Mouse (Mus musculus) hindbrain, postnatal 0 days (tissue): ENCODE data around the gene Sf1. TPM values are rescaled to one million over a fixed set of nuclear protein-coding genes. Genes with fewer than 3 reads are reported as not detected.
A peak's percentile ranks its signal among the peaks of the same experiment; 100 is the strongest.

Source experiments
- ATAC-seq: fragments of 200-750 bp; cut with Nextera tagmentation; 2 replicates; pipeline ENCODE4 v1.8.0; 2017; ENCODE audit warnings: mild to moderate bottlenecking, moderate TSS enrichment, moderate library complexity
- DNase-seq: peaks from one replicate; pipeline ENCODE4 v3.0.0-alpha.2; 2015; ENCODE audit warnings: low spot score
- H3K27ac ChIP-seq: fragments of 300-500 bp; sonication (generic); 2 replicates; pipeline ENCODE4 v1.5.1; 2014; ENCODE audit warnings: mild to moderate bottlenecking
- H3K27me3 ChIP-seq: fragments of 300-500 bp; sonication (generic); 2 replicates; pipeline ENCODE4 v1.6.1; 2014; ENCODE audit warnings: low read length, mixed read lengths; ENCODE audit not compliant: insufficient read depth
- H3K36me3 ChIP-seq: fragments of 300-500 bp; sonication (generic); 2 replicates; pipeline ENCODE4 v1.6.1; 2014; ENCODE audit warnings: low read length, mixed read lengths; ENCODE audit not compliant: insufficient read depth
- H3K4me1 ChIP-seq: fragments of 300-500 bp; sonication (generic); 2 replicates; pipeline ENCODE4 v1.6.1; 2014; ENCODE audit warnings: antibody characterized with exemption, low read length, mixed read lengths; ENCODE audit not compliant: insufficient read depth
- H3K4me2 ChIP-seq: fragments of 300-500 bp; sonication (generic); 2 replicates; pipeline ENCODE4 v1.6.1; 2014; ENCODE audit warnings: low read depth, mild to moderate bottlenecking, low read length, moderate library complexity, mixed read lengths
- H3K4me3 ChIP-seq: fragments of 300-500 bp; sonication (generic); 2 replicates; pipeline ENCODE4 v1.5.1; 2014; ENCODE audit warnings: low read length
- H3K9ac ChIP-seq: fragments of 300-500 bp; sonication (generic); replicated peaks from 2 replicates; pipeline ENCODE4 v1.6.1; 2014; ENCODE audit warnings: mild to moderate bottlenecking, low read length, moderate library complexity, mixed read lengths
- H3K9me3 ChIP-seq: fragments of 300-500 bp; sonication (generic); 2 replicates; pipeline ENCODE4 v1.6.1; 2016; ENCODE audit warnings: low read length, mixed read lengths
- CTCF ChIP-seq: IDR thresholded peaks from 2 replicates; pipeline ENCODE4 v1.5.1; 2016; ENCODE audit warnings: antibody characterized with exemption, control low read depth, low read depth
- WGBS: fragments of 180-500 bp; shearing (Covaris S2); extraction: QIAGEN DNeasy Blood & Tissue Kit; methylation state at CpG from one replicate; pipeline ENCODE4 v1.1.7; 2014; 5-methylcytosine and 5-hydroxymethylcytosine counted together
- polyA plus RNA-seq: library from polyadenylated mRNA; unstranded; fragments of >200 nt; fragmentation: Nextera tagmentation; extraction: Ambion mirVana; gene quantifications from 2 replicates; pipeline ENCODE4 v1.2.1, GENCODE M21; 2015
- total RNA-seq: library from RNA; depleted of rRNA; stranded (reverse); fragments of >200 nt; gene quantifications from 2 replicates; pipeline ENCODE4 v1.2.3, GENCODE M21; 2014

Sf1 gene
- total and polyA plus RNA-seq, 2 experiments from 2014 or later = 84.9 to 89.0 TPM

GRCm38 (mm10) chr19:6373539-6374400 is 10.3 kb downstream of the Sf1 start:
- Histone ChIP-seq H3K4me2 (no peak overlapping the region), H3K27me3 (no peaks in the 10 kb centered on the region), H3K4me3 (no peak overlapping the region), H3K9ac (no peak overlapping the region), H3K36me3 (peaks cover 89% of the 10 kb centered on the region), H3K4me1 (no peaks in the 10 kb centered on the region; the same call in 1 of the 2 replicates), H3K9me3 (no peaks in the 10 kb centered on the region), H3K27ac (no peak overlapping the region)
- 59% methylated on average over 12 of the region's 12 CpGs for WGBS
- DNase-seq (peak; percentile 89), ATAC-seq (peak; percentile 72; the same call in 1 of the 2 replicates)
- peak; percentile 84 for TF ChIP-seq CTCF

- H3K4me3 ChIP-seq = no peak overlapping the region
- no peaks in the 10 kb centered on the region; the same call in 1 of the 2 replicates for H3K4me1 ChIP-seq
- ATAC-seq (no peak), DNase-seq (no peak)
- no peaks in the 10 kb centered on the region for H3K27me3 ChIP-seq
- no peak overlapping the region for H3K4me2 ChIP-seq
- no peak for TF ChIP-seq CTCF
- 97% methylated on average over 10 of the region's 10 CpGs for WGBS
- H3K36me3 ChIP-seq = peaks cover 87% of the 10 kb centered on the region
- H3K27ac ChIP-seq = no peak overlapping the region
- H3K9ac ChIP-seq = no peak overlapping the region
- H3K9me3 ChIP-seq = no peaks in the 10 kb centered on the region
Observed at GRCm38 (mm10) chr19:6374571-6374970, 11.1 kb downstream of the Sf1 start.

GRCm38 (mm10) chr19:6375423-6376254 is 12.1 kb downstream of the Sf1 start:
- H3K27me3 ChIP-seq = no peaks in the 10 kb centered on the region
- no peak for TF ChIP-seq CTCF
- no peaks in the 10 kb centered on the region for H3K9me3 ChIP-seq
- H3K4me2 ChIP-seq = no peak overlapping the region
- 82% methylated on average over 38 of the region's 42 CpGs for WGBS
- DNase-seq (no peak), ATAC-seq (peak; percentile 13; the same call in 1 of the 2 replicates)
- H3K4me1 ChIP-seq = no peaks in the 10 kb centered on the region; the same call in 1 of the 2 replicates
- H3K36me3 ChIP-seq = peaks cover 79% of the 10 kb centered on the region
- H3K9ac ChIP-seq = no peak overlapping the region
- no peak overlapping the region for H3K4me3 ChIP-seq
- no peak overlapping the region for H3K27ac ChIP-seq

GRCm38 (mm10) chr19:6376255-6376564 is 12.7 kb downstream of the Sf1 start:
- no peak for ATAC-seq

GRCm38 (mm10) chr19:6376643-6377042 is 13.2 kb downstream of the Sf1 start:
- H3K27ac ChIP-seq = no peak overlapping the region
- DNase-seq (no peak), ATAC-seq (no peak)

More at GRCm38 (mm10) chr19:6376255-6376564, 12.7 kb downstream of the Sf1 start:
- no peak overlapping the region for H3K27ac ChIP-seq
- H3K4me2 ChIP-seq = no peak overlapping the region
- H3K9me3 ChIP-seq = no peaks in the 10 kb centered on the region
- no peak overlapping the region for H3K4me3 ChIP-seq
- no peaks in the 10 kb centered on the region; the same call in 1 of the 2 replicates for H3K4me1 ChIP-seq
- TF ChIP-seq CTCF = peak; percentile 83
- H3K9ac ChIP-seq = no peak overlapping the region
- no peaks in the 10 kb centered on the region for H3K27me3 ChIP-seq
- WGBS = 71% methylated on average over 14 of the region's 14 CpGs
- peaks cover 73% of the 10 kb centered on the region for H3K36me3 ChIP-seq
- DNase-seq = peak; percentile 76

GRCm38 (mm10) chr19:6377327-6378040 is 14.0 kb downstream of the Sf1 start:
- Histone ChIP-seq H3K36me3 (peaks cover 60% of the 10 kb centered on the region), H3K4me2 (no peak overlapping the region), H3K27me3 (no peaks in the 10 kb centered on the region), H3K27ac (peak overlapping the region; percentile 12; the same call in 1 of the 2 replicates), H3K4me3 (no peak overlapping the region), H3K9ac (no peak overlapping the region), H3K4me1 (no peaks in the 10 kb centered on the region; the same call in 1 of the 2 replicates), H3K9me3 (no peaks in the 10 kb centered on the region)
- WGBS = 33% methylated on average over 11 of the region's 11 CpGs
- no peak for ATAC-seq
- DNase-seq = peak; percentile 10
- no peak for TF ChIP-seq CTCF

More at GRCm38 (mm10) chr19:6376643-6377042, 13.2 kb downstream of the Sf1 start:
- H3K4me1 ChIP-seq = no peaks in the 10 kb centered on the region; the same call in 1 of the 2 replicates
- no peak overlapping the region for H3K4me3 ChIP-seq
- TF ChIP-seq CTCF = no peak
- WGBS = 75% methylated on average over 2 of the region's 2 CpGs
- no peak overlapping the region for H3K9ac ChIP-seq
- no peaks in the 10 kb centered on the region for H3K9me3 ChIP-seq
- H3K36me3 ChIP-seq = peaks cover 69% of the 10 kb centered on the region
- no peak overlapping the region for H3K4me2 ChIP-seq
- no peaks in the 10 kb centered on the region for H3K27me3 ChIP-seq
